Mouse (Mus musculus) megakaryocyte, embryonic 14.5 days (primary cell): ENCODE data around the gene Fkbp2.

Experiments used
- FLI1 ChIP-seq: IDR thresholded peaks from 2 replicates; pipeline ENCODE4 v1.6.1; 2012; ENCODE audit warnings: low read length, inconsistent platforms, mixed read lengths
- GATA1 ChIP-seq: IDR thresholded peaks from 3 replicates; pipeline ENCODE4 v1.6.1; 2012; ENCODE audit warnings: mixed read lengths, low read length, inconsistent platforms, borderline replicate concordance

DNA sequence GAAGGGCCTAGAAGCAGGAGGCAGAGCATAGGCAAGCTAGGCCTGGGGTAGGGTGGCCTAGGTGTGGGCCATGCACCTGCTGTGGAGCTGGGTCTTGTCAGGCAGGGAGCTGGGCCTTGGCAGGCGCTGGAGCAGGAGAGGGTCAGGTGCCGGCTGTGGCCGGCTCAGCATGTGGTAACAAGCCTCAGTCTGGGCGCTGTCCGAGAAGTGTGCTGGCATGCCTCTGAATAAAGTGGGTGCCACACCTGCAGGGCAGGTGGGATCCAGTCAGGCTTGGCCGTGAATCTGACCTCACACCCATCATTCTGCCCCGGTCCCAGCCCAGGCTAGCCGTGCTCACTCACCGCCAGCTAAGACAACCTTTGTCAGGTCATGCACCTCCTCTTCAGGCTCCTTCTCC is 33.7 kb upstream of the Fkbp2 start:
- no peak for TF ChIP-seq GATA1
- TF ChIP-seq FLI1 = no peak
